In the genomic region with DNA sequence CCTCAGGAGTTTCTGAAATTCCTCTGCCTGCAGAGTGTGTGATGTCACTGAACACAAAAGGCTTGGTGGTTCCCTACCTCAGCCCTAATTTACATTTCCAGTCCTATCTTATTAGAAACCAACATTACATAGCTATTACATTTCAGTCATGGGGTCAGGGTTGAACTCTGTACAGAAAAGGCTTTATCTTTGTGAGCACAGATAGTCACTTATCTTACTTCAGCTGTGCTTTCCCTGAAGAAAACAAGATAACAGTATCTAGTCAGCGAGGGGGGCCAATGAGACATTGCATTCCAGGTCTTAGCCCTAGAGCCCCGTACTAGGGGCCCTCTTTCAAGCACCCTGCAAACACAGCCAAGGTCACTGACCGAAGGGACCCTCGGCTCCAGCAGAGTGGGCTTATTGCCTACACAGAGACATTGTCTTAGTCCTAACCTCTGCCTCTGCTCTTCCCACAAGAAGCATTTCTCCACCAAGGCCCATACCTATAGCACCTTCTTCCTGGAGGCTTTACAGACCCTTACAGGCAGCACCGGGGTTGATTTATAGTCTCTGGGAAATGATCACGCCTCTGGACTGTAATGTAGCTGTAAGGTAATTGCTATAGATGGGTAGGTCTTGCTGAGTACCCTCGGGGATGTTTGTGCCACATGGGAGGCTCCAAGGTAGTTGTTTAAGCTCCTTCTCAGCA, we compare ENCODE assay signal across 19 mouse cellular contexts. TPM values are rescaled to one million over a fixed set of nuclear protein-coding genes. Genes with fewer than 3 reads are reported as not detected.
DNase-seq lines count a peak whose midpoint lies in the region; ATAC-seq and TF ChIP-seq lines count a peak whose summit lies in the region.
"Had no signal": no experiment of that assay in that cellular context is flagged by ENCODE, and none has a peak within 500 bp of the region (broad histone marks: within the 10 kb centered on the region; RNA-seq: fewer than 3 reads in every experiment).

No protein-coding gene starts in this region.

- peak; percentile 96 for ATAC-seq in liver, embryonic 11.5 days (replicated peaks; ENCODE audit: low FRiP score)
- ATAC-seq: activated CD4-positive, CD25-positive, alpha-beta regulatory T cell, adult 4 months; midbrain, embryonic 15.5 days had no signal

- TF ChIP-seq POLR2A in small intestine, adult 2 months (IDR thresholded peaks at IDR 0.05; ENCODE audit: low read depth, low read length), result no peak
- TF ChIP-seq POLR2A in thymus, adult 2 months (IDR thresholded peaks at IDR 0.05; ENCODE audit: control insufficient read depth, extremely low read depth, insufficient read depth, low read length, poor library complexity), result no peak
- no peak for TF ChIP-seq POLR2A in kidney, adult 2 months (IDR thresholded peaks at IDR 0.05; ENCODE audit: low read depth, low read length)

- H3K36me3 ChIP-seq in liver, embryonic 11.5 days (ENCODE audit: control insufficient read depth, insufficient read depth, low read length), result no peaks in the 10 kb centered on the region
- H3K36me3 ChIP-seq in small intestine, adult 2 months (ENCODE audit: control insufficient read depth, insufficient read depth, low read length), result no peaks in the 10 kb centered on the region
- no peaks in the 10 kb centered on the region for H3K36me3 ChIP-seq in thymus, adult 2 months (ENCODE audit: control insufficient read depth, insufficient read depth, low read length)
- no peaks in the 10 kb centered on the region for H3K36me3 ChIP-seq in kidney, adult 2 months (ENCODE audit: control insufficient read depth, insufficient read depth, low read length)
- H3K36me3 ChIP-seq: embryonic facial prominence, embryonic 12.5 days; forebrain, embryonic 10.5 days; limb, embryonic 15.5 days; midbrain, embryonic 15.5 days had no signal

- no peak overlapping the region for H3K4me3 ChIP-seq in liver, embryonic 11.5 days (ENCODE audit: low read depth, low read length)
- H3K4me3 ChIP-seq in small intestine, adult 2 months (ENCODE audit: low read depth, low read length), result no peak overlapping the region
- H3K4me3 ChIP-seq in thymus, adult 2 months (ENCODE audit: control insufficient read depth, insufficient read depth, low read length), result no peak overlapping the region
- H3K4me3 ChIP-seq in kidney, adult 2 months (ENCODE audit: insufficient read depth, low read depth, low read length), result no peak overlapping the region
- H3K4me3 ChIP-seq: embryonic facial prominence, embryonic 12.5 days; forebrain, embryonic 10.5 days; limb, embryonic 15.5 days; midbrain, embryonic 15.5 days had no signal

- H3K27me3 ChIP-seq in liver, embryonic 11.5 days (replicated peaks; ENCODE audit: control insufficient read depth, insufficient read depth, low read length), result no peaks in the 10 kb centered on the region
- H3K27me3 ChIP-seq in small intestine, adult 2 months (ENCODE audit: control insufficient read depth, insufficient read depth, low read length), result no peaks in the 10 kb centered on the region
- no peaks in the 10 kb centered on the region for H3K27me3 ChIP-seq in thymus, adult 2 months (ENCODE audit: control insufficient read depth, insufficient read depth, low read length)
- no peaks in the 10 kb centered on the region for H3K27me3 ChIP-seq in kidney, adult 2 months (replicated peaks; ENCODE audit: control insufficient read depth, insufficient read depth, low read length)
- H3K27me3 ChIP-seq: CH12.LX; embryonic facial prominence, embryonic 12.5 days; limb, embryonic 15.5 days; midbrain, embryonic 15.5 days had no signal

- H3K9ac ChIP-seq in liver, embryonic 11.5 days (ENCODE audit: low read depth, low read length), result 0 out of 2 replicates have a peak overlapping the region, but pooled peaks have one; percentile 6
- H3K9ac ChIP-seq: embryonic facial prominence, embryonic 12.5 days; limb, embryonic 15.5 days; midbrain, embryonic 15.5 days had no signal

- H3K27ac ChIP-seq in liver, embryonic 11.5 days (ENCODE audit: low read depth, low read length), result peak overlapping the region; percentile 55
- H3K27ac ChIP-seq in small intestine, adult 2 months (ENCODE audit: insufficient read depth, low read depth, low read length), result peak overlapping the region; percentile 90
- H3K27ac ChIP-seq in thymus, adult 2 months (ENCODE audit: control insufficient read depth, insufficient read depth, low read length), result no peak overlapping the region
- no peak overlapping the region for H3K27ac ChIP-seq in kidney, adult 2 months (ENCODE audit: insufficient read depth, low read depth, low read length)
- H3K27ac ChIP-seq: embryonic facial prominence, embryonic 12.5 days; forebrain, embryonic 10.5 days; limb, embryonic 15.5 days; midbrain, embryonic 15.5 days had no signal

- peaks cover 14% of the 10 kb centered on the region for H3K4me1 ChIP-seq in liver, embryonic 11.5 days (replicated peaks; ENCODE audit: control insufficient read depth, insufficient read depth, low read length)
- peaks cover 25% of the 10 kb centered on the region for H3K4me1 ChIP-seq in small intestine, adult 2 months (ENCODE audit: control insufficient read depth, insufficient read depth, insufficient read length, low read length)
- no peaks in the 10 kb centered on the region for H3K4me1 ChIP-seq in thymus, adult 2 months (replicated peaks; ENCODE audit: control insufficient read depth, insufficient read depth, low read length)
- H3K4me1 ChIP-seq in kidney, adult 2 months (ENCODE audit: control insufficient read depth, insufficient read depth, low read length), result peaks cover 4% of the 10 kb centered on the region; the same call in 1 of the 2 replicates
- H3K4me1 ChIP-seq: embryonic facial prominence, embryonic 12.5 days; forebrain, embryonic 10.5 days; limb, embryonic 15.5 days; midbrain, embryonic 15.5 days had no signal

- 36% methylated on average over 7 of the region's 7 CpGs for WGBS in liver, embryonic 11.5 days
- WGBS in small intestine, adult 2 months, result 33% methylated on average over 7 of the region's 7 CpGs
- 89% methylated on average over 7 of the region's 7 CpGs for WGBS in thymus, adult 2 months
- WGBS in kidney, adult 2 months, result 76% methylated on average over 7 of the region's 7 CpGs

- no peaks in the 10 kb centered on the region for H3K9me3 ChIP-seq in liver, embryonic 11.5 days (ENCODE audit: control insufficient read depth, low read length)
- H3K9me3 ChIP-seq: embryonic facial prominence, embryonic 12.5 days; forebrain, embryonic 10.5 days; limb, embryonic 15.5 days; midbrain, embryonic 15.5 days had no signal

- TF ChIP-seq CTCF in small intestine, adult 2 months (IDR thresholded peaks at IDR 0.05; ENCODE audit: extremely low read depth, insufficient read length, insufficient replicate concordance, low read depth, low read length), result no peak
- no peak for TF ChIP-seq CTCF in thymus, adult 2 months (IDR thresholded peaks at IDR 0.05; ENCODE audit: borderline replicate concordance, control insufficient read depth, extremely low read depth, insufficient read depth, low read length, poor library complexity)
- no peak for TF ChIP-seq CTCF in kidney, adult 2 months (conservative IDR thresholded peaks at IDR 0.05; ENCODE audit: insufficient read depth, insufficient read length, low read depth, low read length)

- H3K4me2 ChIP-seq in liver, embryonic 11.5 days, result peak overlapping the region; percentile 46
- H3K4me2 ChIP-seq: embryonic facial prominence, embryonic 12.5 days; limb, embryonic 15.5 days; midbrain, embryonic 15.5 days had no signal

- peak; percentile 68 for DNase-seq in heart, adult 11 months
- no peak for DNase-seq in heart, adult 9 months (ENCODE audit: low spot score in 2 of 2)
- peak; percentile 68 for DNase-seq in c-Kit-positive CD71-positive TER-119-negative erythroid progenitor cells, embryonic 14.5 days (ENCODE audit: low read depth)
- no peak for DNase-seq in liver, embryonic 11.5 days (ENCODE audit: low spot score)
- DNase-seq in thymus, adult 2 months, result no peak
- DNase-seq in kidney, adult 2 months, result no peak
- no peak for DNase-seq in frontal cortex, postnatal 36 days (ENCODE audit: low spot score in 2 of 2)
- DNase-seq: cerebellum, adult 11 months; kidney, postnatal 14 days; right cerebral cortex, postnatal 14 days; thymus, adult 18-20 months had no signal

RNA-seq across cellular contexts. Expression of a gene that starts 12.2 kb away (rescaled TPM):
- 78.2 and 84.8 TPM in 2 replicates for polyA plus RNA-seq in liver, embryonic 11.5 days (2014; fragmentation: Nextera tagmentation; extraction: Ambion mirVana)
- polyA plus RNA-seq in small intestine, adult 2 months (2012; rRNA removed), result 16.7 and 29.9 TPM in 2 replicates
- polyA plus RNA-seq in thymus, adult 2 months (2012; rRNA removed), result 7.3 and 7.8 TPM in 2 replicates
- 68.2 and 80.8 TPM in 2 replicates for polyA plus RNA-seq in kidney, adult 2 months (2012; rRNA removed)

RNA-seq across cellular contexts. Expression of a gene that starts 43.3 kb away (rescaled TPM):
- polyA plus RNA-seq in liver, embryonic 11.5 days (2014; fragmentation: Nextera tagmentation; extraction: Ambion mirVana), result not detected in 2 replicates
- not detected in 2 replicates for polyA plus RNA-seq in small intestine, adult 2 months (2012; rRNA removed)
- polyA plus RNA-seq in thymus, adult 2 months (2012; rRNA removed), result not detected in 2 replicates
- polyA plus RNA-seq in kidney, adult 2 months (2012; rRNA removed), result not detected in 2 replicates
- polyA plus RNA-seq: activated CD4-positive, CD25-positive, alpha-beta regulatory T cell, adult 4 months; limb, embryonic 15.5 days had no signal

RNA-seq across cellular contexts. Expression of a gene that starts 47.0 kb away (rescaled TPM):
- not detected in 2 replicates for polyA plus RNA-seq in liver, embryonic 11.5 days (2014; fragmentation: Nextera tagmentation; extraction: Ambion mirVana)
- polyA plus RNA-seq in small intestine, adult 2 months (2012; rRNA removed), result not detected in 2 replicates
- 0.09 TPM in 1 of 2 replicates, not detected in the other for polyA plus RNA-seq in thymus, adult 2 months (2012; rRNA removed)
- polyA plus RNA-seq in kidney, adult 2 months (2012; rRNA removed), result not detected in 2 replicates
- polyA plus RNA-seq: activated CD4-positive, CD25-positive, alpha-beta regulatory T cell, adult 4 months; embryonic facial prominence, embryonic 12.5 days; forebrain, embryonic 10.5 days; frontal cortex, adult 2 months; limb, embryonic 15.5 days; midbrain, embryonic 15.5 days had no signal

RNA-seq across cellular contexts. Expression of a gene that starts 59.1 kb away (rescaled TPM):
- polyA plus RNA-seq in liver, embryonic 11.5 days (2014; fragmentation: Nextera tagmentation; extraction: Ambion mirVana), result 65.3 and 68.1 TPM in 2 replicates
- polyA plus RNA-seq in small intestine, adult 2 months (2012; rRNA removed), result 18.4 and 38.2 TPM in 2 replicates
- polyA plus RNA-seq in thymus, adult 2 months (2012; rRNA removed), result 86.4 and 87.4 TPM in 2 replicates
- 119 and 121 TPM in 2 replicates for polyA plus RNA-seq in kidney, adult 2 months (2012; rRNA removed)

Comparison
In these comparisons a context has a peak if more than half of its experiments do, and no peak if none do; other contexts are left out.
1. DNase-seq: peak in heart, adult 11 months (single experiment) and c-Kit-positive CD71-positive TER-119-negative erythroid progenitor cells, embryonic 14.5 days (single experiment); none in heart, adult 9 months (0 of 2), liver, embryonic 11.5 days (single experiment), thymus, adult 2 months (single experiment), kidney, adult 2 months (single experiment) and frontal cortex, postnatal 36 days (0 of 2).
2. H3K27ac ChIP-seq: peak in liver, embryonic 11.5 days (single experiment) and small intestine, adult 2 months (single experiment); none in thymus, adult 2 months (single experiment) and kidney, adult 2 months (single experiment).